Mouse (Mus musculus): ENCODE results near the gene Ms4a6c. TPM values are rescaled to one million over a fixed set of nuclear protein-coding genes. Genes with fewer than 3 reads are reported as not detected.
"Not testable (repeated sequence)": the region's sequence is repeated elsewhere in the genome, so short reads cannot be mapped to it uniquely, and the experiment has no call there.

Ms4a6c gene
- polyA plus RNA-seq (2014; fragmentation: Nextera tagmentation; extraction: Ambion mirVana): 1.1 and 2.0 TPM in 2 replicates

GRCm38 (mm10) chr19:11469215-11469614 is at the start of gene Ms4a6c:
Gene Ms4a6c, plus strand, starts transcription at chr19:11469366.
- H3K4me3 ChIP-seq (ENCODE audit: low read depth, low read length); ATAC-seq (ENCODE audit: insufficient read depth, low FRiP score, low TSS enrichment); H3K27me3 ChIP-seq (ENCODE audit: control insufficient read depth, insufficient read depth, low read length); H3K4me1 ChIP-seq (ENCODE audit: control insufficient read depth, insufficient read depth, low read length); H3K4me2 ChIP-seq (ENCODE audit: low read depth); H3K9ac ChIP-seq (ENCODE audit: low read length); DNase-seq (ENCODE audit: low spot score); H3K9me3 ChIP-seq (ENCODE audit: control insufficient read depth, low read length); H3K27ac ChIP-seq (ENCODE audit: low read depth, low read length); H3K36me3 ChIP-seq (ENCODE audit: control insufficient read depth, insufficient read depth, low read length): not testable (repeated sequence)
- WGBS: 92% methylated on average over 4 of the region's 4 CpGs

- not testable (repeated sequence) for H3K27me3 ChIP-seq (ENCODE audit: control insufficient read depth, insufficient read depth, low read length); H3K9me3 ChIP-seq (ENCODE audit: control insufficient read depth, low read length); DNase-seq (ENCODE audit: low spot score); H3K4me1 ChIP-seq (ENCODE audit: control insufficient read depth, insufficient read depth, low read length); H3K4me3 ChIP-seq (ENCODE audit: low read depth, low read length); ATAC-seq (ENCODE audit: insufficient read depth, low FRiP score, low TSS enrichment); H3K36me3 ChIP-seq (ENCODE audit: control insufficient read depth, insufficient read depth, low read length); H3K9ac ChIP-seq (ENCODE audit: low read length); H3K4me2 ChIP-seq (ENCODE audit: low read depth); H3K27ac ChIP-seq (ENCODE audit: low read depth, low read length)
- WGBS: 100% methylated on average over 1 of the region's 1 CpGs
Measured at GRCm38 (mm10) chr19:11431209-11431608, 38.0 kb upstream of the Ms4a6c start.

GRCm38 (mm10) chr19:11435058-11435834 is 33.9 kb upstream of the Ms4a6c start:
- DNase-seq (ENCODE audit: low spot score) (no peak), ATAC-seq (ENCODE audit: insufficient read depth, low FRiP score, low TSS enrichment) (no peak)
- Histone ChIP-seq H3K4me3 (ENCODE audit: low read depth, low read length) (no peak overlapping the region), H3K4me2 (ENCODE audit: low read depth) (no peak overlapping the region), H3K36me3 (ENCODE audit: control insufficient read depth, insufficient read depth, low read length) (no peaks in the 10 kb centered on the region), H3K9me3 (ENCODE audit: control insufficient read depth, low read length) (no peaks in the 10 kb centered on the region), H3K27ac (ENCODE audit: low read depth, low read length) (no peak overlapping the region), H3K9ac (ENCODE audit: low read length) (no peak overlapping the region), H3K4me1 (ENCODE audit: control insufficient read depth, insufficient read depth, low read length) (no peaks in the 10 kb centered on the region), H3K27me3 (ENCODE audit: control insufficient read depth, insufficient read depth, low read length) (no peaks in the 10 kb centered on the region)
- 91% methylated on average over 4 of the region's 4 CpGs for WGBS

GRCm38 (mm10) chr19:11443338-11443737 is 25.8 kb upstream of the Ms4a6c start, which contains the start of gene Ms4a4b:
Gene Ms4a4b, plus strand, starts transcription at chr19:11443553.
- ATAC-seq (ENCODE audit: insufficient read depth, low FRiP score, low TSS enrichment): no peak
- H3K9ac ChIP-seq (ENCODE audit: low read length): no peak within 1 kb of the TSS
- no peak for DNase-seq (ENCODE audit: low spot score)
- no peak within 1 kb of the TSS for H3K4me3 ChIP-seq (ENCODE audit: low read depth, low read length)
- no peak within 1 kb of the TSS for H3K27ac ChIP-seq (ENCODE audit: low read depth, low read length)
- no peaks in the 10 kb centered on the region for H3K36me3 ChIP-seq (ENCODE audit: control insufficient read depth, insufficient read depth, low read length)
- no peaks in the 10 kb centered on the region for H3K9me3 ChIP-seq (ENCODE audit: control insufficient read depth, low read length)
- H3K4me1 ChIP-seq (ENCODE audit: control insufficient read depth, insufficient read depth, low read length): no peaks in the 10 kb centered on the region
- H3K4me2 ChIP-seq (ENCODE audit: low read depth): no peak within 1 kb of the TSS
- no peaks in the 10 kb centered on the region for H3K27me3 ChIP-seq (ENCODE audit: control insufficient read depth, insufficient read depth, low read length)

- H3K4me1 ChIP-seq (ENCODE audit: control insufficient read depth, insufficient read depth, low read length): no peaks in the 10 kb centered on the region
- no peak overlapping the region for H3K27ac ChIP-seq (ENCODE audit: low read depth, low read length)
- H3K4me2 ChIP-seq (ENCODE audit: low read depth): no peak overlapping the region
- 85% methylated on average over 5 of the region's 5 CpGs for WGBS
- no peak overlapping the region for H3K9ac ChIP-seq (ENCODE audit: low read length)
- no peaks in the 10 kb centered on the region for H3K9me3 ChIP-seq (ENCODE audit: control insufficient read depth, low read length)
- H3K27me3 ChIP-seq (ENCODE audit: control insufficient read depth, insufficient read depth, low read length): no peaks in the 10 kb centered on the region
- no peak overlapping the region for H3K4me3 ChIP-seq (ENCODE audit: low read depth, low read length)
- no peaks in the 10 kb centered on the region for H3K36me3 ChIP-seq (ENCODE audit: control insufficient read depth, insufficient read depth, low read length)
- DNase-seq (ENCODE audit: low spot score) (no peak), ATAC-seq (ENCODE audit: insufficient read depth, low FRiP score, low TSS enrichment) (no peak)
Measured at GRCm38 (mm10) chr19:11443964-11444363, 25.2 kb upstream of the Ms4a6c start.

GRCm38 (mm10) chr19:11447238-11447637 is 21.9 kb upstream of the Ms4a6c start:
- no peak overlapping the region for H3K4me3 ChIP-seq (ENCODE audit: low read depth, low read length)
- H3K27me3 ChIP-seq (ENCODE audit: control insufficient read depth, insufficient read depth, low read length): no peaks in the 10 kb centered on the region
- DNase-seq (ENCODE audit: low spot score): no peak
- H3K36me3 ChIP-seq (ENCODE audit: control insufficient read depth, insufficient read depth, low read length): no peaks in the 10 kb centered on the region
- ATAC-seq (ENCODE audit: insufficient read depth, low FRiP score, low TSS enrichment): no peak
- no peak overlapping the region for H3K4me2 ChIP-seq (ENCODE audit: low read depth)
- H3K9me3 ChIP-seq (ENCODE audit: control insufficient read depth, low read length): no peaks in the 10 kb centered on the region
- no peak overlapping the region for H3K27ac ChIP-seq (ENCODE audit: low read depth, low read length)
- 93% methylated on average over 2 of the region's 2 CpGs for WGBS
- H3K9ac ChIP-seq (ENCODE audit: low read length): no peak overlapping the region
- no peaks in the 10 kb centered on the region for H3K4me1 ChIP-seq (ENCODE audit: control insufficient read depth, insufficient read depth, low read length)

- WGBS: 88% methylated on average over 2 of the region's 4 CpGs
- not testable (repeated sequence) for ATAC-seq (ENCODE audit: insufficient read depth, low FRiP score, low TSS enrichment); DNase-seq (ENCODE audit: low spot score); H3K4me1 ChIP-seq (ENCODE audit: control insufficient read depth, insufficient read depth, low read length); H3K4me2 ChIP-seq (ENCODE audit: low read depth); H3K9ac ChIP-seq (ENCODE audit: low read length); H3K4me3 ChIP-seq (ENCODE audit: low read depth, low read length); H3K9me3 ChIP-seq (ENCODE audit: control insufficient read depth, low read length); H3K27me3 ChIP-seq (ENCODE audit: control insufficient read depth, insufficient read depth, low read length); H3K27ac ChIP-seq (ENCODE audit: low read depth, low read length); H3K36me3 ChIP-seq (ENCODE audit: control insufficient read depth, insufficient read depth, low read length)
Measured at GRCm38 (mm10) chr19:11459041-11459440, 10.1 kb upstream of the Ms4a6c start.

GRCm38 (mm10) chr19:11464795-11465194 is 4.4 kb upstream of the Ms4a6c start:
- H3K9ac ChIP-seq (ENCODE audit: low read length); H3K4me1 ChIP-seq (ENCODE audit: control insufficient read depth, insufficient read depth, low read length); H3K9me3 ChIP-seq (ENCODE audit: control insufficient read depth, low read length); H3K27me3 ChIP-seq (ENCODE audit: control insufficient read depth, insufficient read depth, low read length); DNase-seq (ENCODE audit: low spot score); ATAC-seq (ENCODE audit: insufficient read depth, low FRiP score, low TSS enrichment); H3K4me2 ChIP-seq (ENCODE audit: low read depth); H3K27ac ChIP-seq (ENCODE audit: low read depth, low read length); H3K4me3 ChIP-seq (ENCODE audit: low read depth, low read length); H3K36me3 ChIP-seq (ENCODE audit: control insufficient read depth, insufficient read depth, low read length): not testable (repeated sequence)
- WGBS: 81% methylated on average over 1 of the region's 1 CpGs

GRCm38 (mm10) chr19:11466471-11466870 is 2.7 kb upstream of the Ms4a6c start:
- no peak overlapping the region for H3K9ac ChIP-seq (ENCODE audit: low read length)
- no peaks in the 10 kb centered on the region for H3K36me3 ChIP-seq (ENCODE audit: control insufficient read depth, insufficient read depth, low read length)
- no peak overlapping the region for H3K4me2 ChIP-seq (ENCODE audit: low read depth)
- DNase-seq (ENCODE audit: low spot score) (no peak), ATAC-seq (ENCODE audit: insufficient read depth, low FRiP score, low TSS enrichment) (no peak)
- H3K27ac ChIP-seq (ENCODE audit: low read depth, low read length): no peak overlapping the region
- H3K9me3 ChIP-seq (ENCODE audit: control insufficient read depth, low read length): no peaks in the 10 kb centered on the region
- H3K4me3 ChIP-seq (ENCODE audit: low read depth, low read length): no peak overlapping the region
- WGBS: 81% methylated on average over 5 of the region's 5 CpGs
- H3K4me1 ChIP-seq (ENCODE audit: control insufficient read depth, insufficient read depth, low read length): no peaks in the 10 kb centered on the region
- no peaks in the 10 kb centered on the region for H3K27me3 ChIP-seq (ENCODE audit: control insufficient read depth, insufficient read depth, low read length)

Measured in neural tube, embryonic 11.5 days (tissue).